Mouse (Mus musculus) neural tube, embryonic 14.5 days (tissue): ENCODE measurements around the gene Kcnq1. TPM values are rescaled to one million over a fixed set of nuclear protein-coding genes. Genes with fewer than 3 reads are reported as not detected.
A peak's percentile ranks its signal among the peaks of the same experiment; 100 is the strongest.

Experiments
- ATAC-seq: fragments of 200-750 bp; cut with Nextera tagmentation; 2 replicates; pipeline ENCODE4 v1.8.0; 2017; ENCODE audit warnings: low read depth, mild to moderate bottlenecking, moderate TSS enrichment, moderate library complexity
- H3K27ac ChIP-seq: fragments of 300-500 bp; sonication (generic); 2 replicates; pipeline ENCODE4 v1.5.1; 2014; ENCODE audit warnings: low read depth, mild to moderate bottlenecking, control low read depth, low read length, moderate library complexity, mixed read lengths
- H3K27me3 ChIP-seq: fragments of 300-500 bp; sonication (generic); 2 replicates; pipeline ENCODE4 v1.6.1; 2014; ENCODE audit warnings: low read length; ENCODE audit not compliant: control insufficient read depth, insufficient read depth
- H3K36me3 ChIP-seq: fragments of 300-500 bp; sonication (generic); 2 replicates; pipeline ENCODE4 v1.6.1; 2014; ENCODE audit warnings: low read length, mixed read lengths; ENCODE audit not compliant: control insufficient read depth, insufficient read depth
- H3K4me1 ChIP-seq: fragments of 300-500 bp; sonication (generic); 2 replicates; pipeline ENCODE4 v1.6.1; 2014; ENCODE audit warnings: low read length; ENCODE audit not compliant: control insufficient read depth, insufficient read depth
- H3K4me2 ChIP-seq: fragments of 300-500 bp; sonication (generic); 2 replicates; pipeline ENCODE4 v1.6.1; 2014; ENCODE audit warnings: mild to moderate bottlenecking, low read depth, low read length, control low read depth
- H3K4me3 ChIP-seq: fragments of 300-500 bp; sonication (generic); 2 replicates; pipeline ENCODE4 v1.5.1; 2014; ENCODE audit warnings: low read depth, low read length, control low read depth, mixed read lengths
- H3K9ac ChIP-seq: fragments of 300-500 bp; sonication (generic); replicated peaks from 2 replicates; pipeline ENCODE4 v1.6.1; 2014; ENCODE audit warnings: low read depth, mild to moderate bottlenecking, control low read depth, low read length, mixed read lengths
- H3K9me3 ChIP-seq: fragments of 300-500 bp; sonication (generic); 2 replicates; pipeline ENCODE4 v1.6.1; 2016; ENCODE audit warnings: low read length; ENCODE audit not compliant: control insufficient read depth
- WGBS: fragments of 180-500 bp; shearing (Covaris S2); extraction: QIAGEN DNeasy Blood & Tissue Kit; methylation state at CpG from one replicate; pipeline ENCODE4 v1.1.7; 2014; 5-methylcytosine and 5-hydroxymethylcytosine counted together
- polyA plus RNA-seq: library from polyadenylated mRNA; unstranded; fragments of >200 nt; fragmentation: Nextera tagmentation; extraction: Ambion mirVana; gene quantifications from 2 replicates; pipeline ENCODE4 v1.2.1, GENCODE M21; 2014

The Kcnq1 gene
- polyA plus RNA-seq, 1 experiment from 2014 or later: 2.4 TPM

- H3K9ac ChIP-seq: no peak overlapping the region
- H3K4me3 ChIP-seq: no peak overlapping the region
- no peaks in the 10 kb centered on the region for H3K36me3 ChIP-seq
- no peaks in the 10 kb centered on the region for H3K9me3 ChIP-seq
- H3K27ac ChIP-seq: no peak overlapping the region
- no peaks in the 10 kb centered on the region for H3K27me3 ChIP-seq
- no peak for ATAC-seq
- H3K4me1 ChIP-seq: no peaks in the 10 kb centered on the region
- no peak overlapping the region for H3K4me2 ChIP-seq
- WGBS: 87% methylated on average over 12 of the region's 12 CpGs
These were observed 310.2 kb downstream of the Kcnq1 start for GRCm38 (mm10) chr7:143416406-143416805.

- Histone ChIP-seq H3K36me3 (no peaks in the 10 kb centered on the region), H3K4me1 (no peaks in the 10 kb centered on the region), H3K9ac (no peak overlapping the region), H3K4me3 (no peak overlapping the region), H3K9me3 (no peaks in the 10 kb centered on the region), H3K27me3 (no peaks in the 10 kb centered on the region), H3K27ac (no peak overlapping the region), H3K4me2 (no peak overlapping the region)
- ATAC-seq: no peak
- WGBS: 72% methylated on average over 5 of the region's 5 CpGs
These were observed 311.7 kb downstream of the Kcnq1 start for GRCm38 (mm10) chr7:143417875-143418274.

- Histone ChIP-seq H3K27ac (no peak overlapping the region), H3K4me2 (no peak overlapping the region), H3K9me3 (no peaks in the 10 kb centered on the region), H3K27me3 (no peaks in the 10 kb centered on the region), H3K9ac (no peak overlapping the region), H3K4me3 (no peak overlapping the region), H3K36me3 (no peaks in the 10 kb centered on the region), H3K4me1 (no peaks in the 10 kb centered on the region)
- WGBS: 88% methylated on average over 4 of the region's 4 CpGs
- no peak for ATAC-seq
These were observed 313.5 kb downstream of the Kcnq1 start for GRCm38 (mm10) chr7:143419585-143420160.

- H3K4me3 ChIP-seq: no peak overlapping the region
- H3K9ac ChIP-seq: no peak overlapping the region
- H3K27ac ChIP-seq: peak overlapping the region; percentile 40; the same call in 1 of the 2 replicates
- H3K4me1 ChIP-seq: peaks cover 8% of the 10 kb centered on the region; the same call in 1 of the 2 replicates
- no peak overlapping the region for H3K4me2 ChIP-seq
- no peaks in the 10 kb centered on the region for H3K27me3 ChIP-seq
- no peaks in the 10 kb centered on the region for H3K9me3 ChIP-seq
- peak; percentile 82 for ATAC-seq
- H3K36me3 ChIP-seq: no peaks in the 10 kb centered on the region
- 8% methylated on average over 23 of the region's 23 CpGs for WGBS
These were observed 322.1 kb downstream of the Kcnq1 start for GRCm38 (mm10) chr7:143428142-143428813.

- no peaks in the 10 kb centered on the region for H3K9me3 ChIP-seq
- H3K27me3 ChIP-seq: no peaks in the 10 kb centered on the region
- ATAC-seq: peak; percentile 18; the same call in 1 of the 2 replicates
- no peak overlapping the region for H3K4me3 ChIP-seq
- H3K4me2 ChIP-seq: no peak overlapping the region
- H3K36me3 ChIP-seq: no peaks in the 10 kb centered on the region
- H3K4me1 ChIP-seq: peaks cover 8% of the 10 kb centered on the region; the same call in 1 of the 2 replicates
- WGBS: 21% methylated on average over 2 of the region's 2 CpGs
- H3K27ac ChIP-seq: peak overlapping the region; percentile 40; the same call in 1 of the 2 replicates
- H3K9ac ChIP-seq: no peak overlapping the region
These were observed 322.8 kb downstream of the Kcnq1 start for GRCm38 (mm10) chr7:143428814-143429499.

DNA sequence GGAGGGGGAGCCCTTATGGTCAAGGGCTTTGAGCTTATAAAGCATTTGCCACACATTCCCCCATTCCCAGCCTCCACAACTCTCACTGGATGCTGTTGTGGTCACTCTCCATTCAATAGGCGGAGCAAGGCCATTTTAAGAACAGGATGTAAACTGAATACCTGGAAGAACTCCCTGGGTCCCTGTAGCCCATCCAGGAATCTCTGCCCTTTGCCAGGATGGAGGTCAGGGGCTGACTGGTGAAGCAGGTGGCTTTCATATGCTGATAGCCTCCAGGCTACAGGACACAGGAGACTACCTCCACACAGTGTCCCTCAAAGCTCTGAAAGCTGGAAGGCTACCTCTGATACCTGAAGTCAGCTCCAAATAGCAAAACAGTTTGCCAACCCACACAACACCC, 326.5 kb downstream of the Kcnq1 start:
- Histone ChIP-seq H3K4me2 (no peak overlapping the region), H3K9ac (no peak overlapping the region), H3K9me3 (no peaks in the 10 kb centered on the region), H3K4me3 (no peak overlapping the region), H3K27me3 (no peaks in the 10 kb centered on the region), H3K36me3 (no peaks in the 10 kb centered on the region), H3K4me1 (peaks cover 9% of the 10 kb centered on the region; the same call in 1 of the 2 replicates), H3K27ac (no peak overlapping the region)
- 85% methylated on average over 1 of the region's 1 CpGs for WGBS
- ATAC-seq: no peak

DNA sequence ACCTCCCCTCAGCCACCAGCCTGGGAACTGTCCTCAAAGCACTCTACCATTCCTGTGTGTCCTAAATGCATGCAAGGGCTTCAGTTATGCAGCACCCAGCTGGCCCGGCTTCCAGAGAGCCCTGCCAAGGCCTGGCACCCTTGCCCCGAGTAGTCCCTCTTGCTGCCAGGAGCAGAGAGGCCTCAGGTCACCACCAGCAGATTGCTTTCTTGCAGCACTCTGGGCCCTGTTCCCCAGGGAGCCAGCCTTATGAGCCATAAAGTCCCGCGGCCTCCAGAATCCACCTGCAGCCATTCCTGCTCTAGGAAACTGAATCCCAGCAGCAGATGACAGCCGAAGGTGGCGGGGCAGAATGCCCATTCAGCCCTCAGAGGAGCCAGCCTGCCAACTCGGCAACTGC, 327.2 kb downstream of the Kcnq1 start:
- Histone ChIP-seq H3K36me3 (no peaks in the 10 kb centered on the region), H3K4me2 (no peak overlapping the region), H3K9ac (no peak overlapping the region), H3K4me3 (no peak overlapping the region), H3K27me3 (no peaks in the 10 kb centered on the region), H3K9me3 (no peaks in the 10 kb centered on the region), H3K4me1 (peaks cover 14% of the 10 kb centered on the region; the same call in 1 of the 2 replicates), H3K27ac (no peak overlapping the region)
- 39% methylated on average over 7 of the region's 7 CpGs for WGBS
- no peak for ATAC-seq

DNA sequence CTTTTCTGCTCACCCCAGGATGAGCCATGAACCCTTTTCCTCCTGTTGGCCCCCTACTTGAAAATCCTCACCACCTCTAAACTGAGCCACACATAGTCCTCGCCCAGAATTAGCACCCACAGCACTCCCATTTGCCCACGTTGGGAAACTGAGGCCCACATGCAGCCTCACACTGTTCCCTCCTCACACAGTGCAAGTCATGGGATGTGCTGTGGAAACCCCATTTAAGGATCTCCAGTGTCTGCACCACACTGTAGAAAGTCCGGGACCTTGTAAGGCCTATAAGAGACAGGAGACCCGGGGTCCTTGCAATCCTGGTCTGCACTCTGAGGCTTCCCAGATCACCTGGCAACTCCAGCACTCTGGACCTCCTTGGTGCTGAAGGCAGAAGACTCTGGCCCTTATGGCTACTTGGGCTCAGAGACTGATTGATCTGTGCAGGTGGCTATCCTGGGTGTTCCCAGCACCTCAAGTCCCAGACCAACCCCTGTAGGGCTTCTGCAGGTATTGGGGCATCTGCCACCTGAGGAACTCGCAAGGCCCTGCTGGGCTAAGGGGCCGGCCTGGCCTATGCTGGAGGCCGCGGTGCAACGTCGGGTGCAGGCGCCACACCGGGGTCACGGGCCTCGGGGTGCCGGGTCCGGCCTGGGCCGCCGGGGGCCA, 331.2 kb downstream of the Kcnq1 start:
- H3K36me3 ChIP-seq: no peaks in the 10 kb centered on the region
- 0 out of 2 replicates have a peak, but pooled peaks have one; percentile 38 for ATAC-seq
- H3K4me1 ChIP-seq: peaks cover 9% of the 10 kb centered on the region; the same call in 1 of the 2 replicates
- peak overlapping the region; percentile 40; the same call in 1 of the 2 replicates for H3K27ac ChIP-seq
- H3K9ac ChIP-seq: peak overlapping the region; percentile 63
- H3K9me3 ChIP-seq: no peaks in the 10 kb centered on the region
- H3K4me2 ChIP-seq: peak overlapping the region; percentile 90
- no peaks in the 10 kb centered on the region for H3K27me3 ChIP-seq
- 35% methylated on average over 9 of the region's 18 CpGs for WGBS
- H3K4me3 ChIP-seq: peak overlapping the region; percentile 38
